Mouse (Mus musculus): ENCODE results near the gene Psmd13.
A peak's percentile ranks its signal among the peaks of the same experiment; 100 is the strongest.
"Not testable (repeated sequence)": the region's sequence is repeated elsewhere in the genome, so short reads cannot be mapped to it uniquely, and the experiment has no call there.

Psmd13 gene

DNA sequence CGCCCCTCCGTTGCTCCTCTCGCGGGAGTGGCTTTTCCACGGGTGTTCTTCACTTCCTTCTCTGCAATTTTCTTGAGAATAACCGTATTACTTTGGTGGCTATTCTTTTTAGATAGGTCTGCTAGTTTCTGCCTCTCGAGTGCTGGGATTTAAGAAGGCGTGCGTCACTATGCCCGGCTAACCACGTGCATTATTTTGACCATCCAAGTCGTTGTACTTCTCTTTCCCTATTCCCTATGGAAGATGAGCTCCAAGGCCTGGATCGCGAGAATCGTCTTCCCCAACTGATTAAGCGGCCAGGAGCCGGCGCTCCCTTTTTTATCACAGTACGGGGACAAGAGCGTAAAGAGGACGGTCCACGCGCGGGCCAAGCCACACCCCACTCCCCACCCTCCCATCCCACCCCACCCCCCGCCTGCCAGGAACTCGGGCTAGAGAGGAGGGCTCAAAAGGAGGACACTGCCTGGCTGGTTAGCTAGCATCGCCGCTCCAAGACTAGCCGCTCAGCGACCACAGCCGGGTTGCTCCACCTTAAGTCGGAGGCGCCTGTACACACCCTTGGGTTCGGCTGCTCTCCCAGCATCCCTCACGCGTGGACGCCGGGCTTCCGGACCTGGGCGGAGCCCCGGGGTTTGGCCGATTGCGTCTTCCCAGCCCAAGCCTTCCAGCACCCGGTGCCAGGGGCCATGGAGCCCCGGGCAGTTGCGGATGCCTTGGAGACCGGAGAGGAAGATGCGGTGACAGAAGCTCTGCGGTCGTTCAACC, 24.8 kb upstream of the Psmd13 start, which contains the start of gene Ric8a:
TSS of gene Ric8a (plus strand) at position 173 of the 765 bp plus-strand sequence.
- DNase-seq (ENCODE audit: low read depth, low spot score), result peak; percentile 88

DNA sequence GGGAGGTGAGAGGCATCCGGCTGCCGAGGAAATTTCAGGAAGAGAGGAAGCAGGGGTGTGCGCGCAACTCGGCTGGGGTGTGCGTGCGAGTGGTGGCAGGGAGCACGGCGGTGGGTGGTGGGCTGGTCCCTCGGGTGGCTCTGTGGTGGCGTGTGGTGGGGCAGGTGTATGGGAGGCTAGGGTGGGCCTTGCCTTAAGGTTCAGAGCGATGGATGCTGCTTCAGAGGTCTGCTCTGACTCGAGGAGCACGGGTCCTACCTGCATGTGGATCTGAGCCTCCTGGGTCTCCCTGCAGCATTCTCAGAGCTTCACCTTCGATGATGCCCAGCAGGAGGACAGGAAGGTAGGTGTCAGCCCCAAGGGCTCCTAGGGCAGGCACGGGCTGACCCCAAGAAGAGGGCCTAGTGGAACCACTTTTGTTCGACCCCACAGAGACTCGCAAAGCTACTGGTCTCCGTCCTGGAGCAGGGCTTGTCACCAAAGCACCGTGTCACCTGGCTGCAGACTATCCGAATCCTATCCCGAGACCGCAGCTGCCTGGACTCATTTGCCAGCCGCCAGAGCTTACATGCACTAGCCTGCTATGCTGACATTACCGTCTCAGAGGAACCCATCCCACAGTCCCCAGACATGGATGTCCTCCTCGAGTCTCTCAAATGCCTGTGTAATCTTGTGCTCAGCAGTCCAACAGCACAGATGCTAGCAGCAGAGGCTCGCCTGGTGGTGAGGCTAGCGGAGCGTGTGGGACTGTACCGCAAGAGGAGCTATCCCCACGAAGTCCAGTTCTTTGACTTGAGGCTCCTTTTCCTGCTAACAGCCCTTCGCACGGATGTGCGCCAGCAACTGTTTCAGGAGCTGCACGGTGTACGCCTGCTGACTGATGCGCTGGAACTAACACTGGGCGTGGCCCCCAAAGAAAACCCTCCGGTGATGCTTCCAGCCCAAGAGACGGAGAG, 23.9 kb upstream of the Psmd13 start, which contains the start of gene Bet1l:
TSS of gene Bet1l (minus strand) at position 28 of the 956 bp plus-strand sequence.
- no peak for DNase-seq (ENCODE audit: low read depth, low spot score)

- no peak for DNase-seq (ENCODE audit: low read depth, low spot score)
Observed at GRCm38 (mm10) chr7:140858746-140859145, 23.0 kb upstream of the Psmd13 start.

- DNase-seq (ENCODE audit: low read depth, low spot score), result no peak
Observed at GRCm38 (mm10) chr7:140859997-140860396, 21.8 kb upstream of the Psmd13 start.

DNA sequence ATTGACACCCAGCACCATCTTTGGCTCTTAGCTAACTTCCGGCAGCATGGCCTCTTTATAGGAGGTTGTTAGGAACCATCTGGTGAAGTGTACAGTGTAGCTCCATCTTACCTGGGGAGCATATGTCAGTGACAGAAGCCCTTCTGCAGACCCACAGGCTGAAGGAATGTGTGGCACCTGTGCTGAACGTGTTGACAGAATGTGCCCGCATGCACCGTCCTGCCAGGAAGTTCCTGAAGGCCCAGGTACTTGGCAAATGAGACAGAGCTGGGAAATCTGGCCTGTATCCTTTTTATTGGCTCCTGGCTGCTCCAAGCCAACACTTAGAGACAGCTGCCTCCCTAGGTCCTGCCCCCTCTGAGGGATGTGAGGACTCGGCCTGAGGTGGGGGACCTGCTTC, 21.0 kb upstream of the Psmd13 start:
- no peak for DNase-seq (ENCODE audit: low read depth, low spot score)

DNA sequence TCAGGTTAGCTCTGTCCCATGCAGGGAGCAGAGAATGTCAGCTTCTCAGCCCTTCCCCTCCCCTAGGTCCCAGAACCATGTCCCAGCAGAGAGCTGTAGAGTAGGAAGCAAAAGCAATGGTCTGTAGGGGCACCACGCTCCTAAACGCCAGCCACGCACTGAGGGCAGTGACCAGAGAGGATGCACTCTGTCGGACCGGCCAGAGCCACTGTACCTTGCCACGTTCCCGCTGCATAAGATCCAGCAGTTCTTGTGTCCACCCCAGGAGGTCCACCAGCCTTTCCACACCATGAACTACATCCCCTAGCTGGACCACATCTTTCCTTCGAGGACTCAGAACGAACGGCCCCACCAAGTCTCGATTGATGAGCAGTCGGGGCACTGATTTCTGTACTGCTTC, 17.0 kb upstream of the Psmd13 start:
- DNase-seq (ENCODE audit: low read depth, low spot score), result no peak

- DNase-seq (ENCODE audit: low read depth, low spot score), result no peak
Observed at GRCm38 (mm10) chr7:140874224-140874623, 7.5 kb upstream of the Psmd13 start.

DNA sequence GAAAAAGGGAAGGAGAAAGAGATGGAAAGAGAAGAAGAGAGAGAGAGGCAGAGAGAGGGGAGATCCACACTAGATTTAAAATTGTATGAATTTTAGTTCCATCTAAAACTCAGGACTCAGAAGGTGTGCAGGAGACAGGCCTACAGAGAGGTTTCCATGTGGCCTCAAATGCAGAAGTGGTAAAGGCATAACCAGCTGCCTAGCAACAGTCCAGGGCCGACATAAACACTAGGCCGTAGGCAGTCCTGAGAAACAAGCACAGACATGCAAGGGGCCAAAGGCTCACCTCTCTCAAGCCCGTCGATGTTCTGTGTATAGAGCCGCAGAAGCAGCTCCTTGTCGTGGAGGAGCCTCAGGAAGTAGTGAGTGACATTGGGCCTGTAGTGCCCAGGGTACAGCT, 4.4 kb upstream of the Psmd13 start:
- no peak for DNase-seq (ENCODE audit: low read depth, low spot score)

GRCm38 (mm10) chr7:140879355-140879754, 2.4 kb upstream of the Psmd13 start:
- no peak for DNase-seq (ENCODE audit: low read depth, low spot score)

GRCm38 (mm10) chr7:140880419-140880818, 1.3 kb upstream of the Psmd13 start:
- no peak for DNase-seq (ENCODE audit: low read depth, low spot score)

- no peak for DNase-seq (ENCODE audit: low read depth, low spot score)
Observed at GRCm38 (mm10) chr7:140880865-140881515, 778 bp upstream of the Psmd13 start.

DNA sequence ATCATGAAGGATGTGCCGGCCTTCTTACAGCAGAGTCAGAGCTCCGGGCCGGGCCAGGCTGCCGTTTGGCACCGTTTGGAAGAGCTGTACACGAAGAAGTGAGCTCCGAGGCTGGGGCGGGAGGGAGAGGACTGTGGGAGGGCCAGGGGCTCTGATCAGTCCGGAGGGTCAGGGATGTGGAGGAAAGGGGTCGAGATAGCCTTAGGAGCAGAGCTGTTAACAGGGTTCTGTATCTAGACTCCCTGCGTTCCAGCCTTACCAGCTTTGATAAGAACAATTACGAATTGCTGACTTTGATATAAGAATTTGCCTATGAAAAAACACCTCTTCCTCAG, 668 bp downstream of the Psmd13 start:
- no peak for DNase-seq (ENCODE audit: low read depth, low spot score)

GRCm38 (mm10) chr7:140890636-140891035, 8.9 kb downstream of the Psmd13 start:
- not testable (repeated sequence) for DNase-seq (ENCODE audit: low read depth, low spot score)

DNA sequence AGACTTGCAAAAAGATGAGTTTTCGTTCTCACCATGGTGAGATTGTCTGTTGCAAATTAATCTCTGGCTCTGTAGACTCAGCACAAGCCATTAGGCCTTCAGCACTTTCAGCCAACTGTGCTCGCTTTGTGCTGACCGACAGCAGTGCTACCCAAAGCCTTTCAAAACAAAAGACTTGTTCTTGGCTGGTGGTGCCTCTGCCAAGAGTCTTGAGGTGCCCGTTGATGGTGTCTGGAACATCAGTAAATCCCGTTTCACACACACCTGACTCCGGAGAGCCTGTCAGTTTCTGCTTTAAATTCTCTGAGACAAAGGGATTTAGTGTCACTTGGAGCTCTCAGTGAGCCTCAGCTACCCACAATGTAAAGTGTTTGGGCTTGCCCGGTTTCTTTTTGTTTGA, 12.3 kb downstream of the Psmd13 start:
- DNase-seq (ENCODE audit: low read depth, low spot score), result no peak

- no peak for DNase-seq (ENCODE audit: low read depth, low spot score)
Observed at GRCm38 (mm10) chr7:140894611-140895010, 12.8 kb downstream of the Psmd13 start.

- no peak for DNase-seq (ENCODE audit: low read depth, low spot score)
Observed at GRCm38 (mm10) chr7:140897863-140898262, 16.1 kb downstream of the Psmd13 start.

GRCm38 (mm10) chr7:140899121-140899520, 17.4 kb downstream of the Psmd13 start:
- DNase-seq (ENCODE audit: low read depth, low spot score), result no peak

GRCm38 (mm10) chr7:140900220-140900619, 18.5 kb downstream of the Psmd13 start, which contains the start of gene Cox8b:
Gene Cox8b, minus strand, starts transcription at chr7:140900446.
- DNase-seq (ENCODE audit: low read depth, low spot score), result peak; percentile 94

- peak; percentile 70 for DNase-seq (ENCODE audit: low read depth, low spot score)
Observed at GRCm38 (mm10) chr7:140902036-140902875, 20.5 kb downstream of the Psmd13 start.

GRCm38 (mm10) chr7:140903212-140903611, 21.4 kb downstream of the Psmd13 start:
- DNase-seq (ENCODE audit: low read depth, low spot score), result peak; percentile 66

DNA sequence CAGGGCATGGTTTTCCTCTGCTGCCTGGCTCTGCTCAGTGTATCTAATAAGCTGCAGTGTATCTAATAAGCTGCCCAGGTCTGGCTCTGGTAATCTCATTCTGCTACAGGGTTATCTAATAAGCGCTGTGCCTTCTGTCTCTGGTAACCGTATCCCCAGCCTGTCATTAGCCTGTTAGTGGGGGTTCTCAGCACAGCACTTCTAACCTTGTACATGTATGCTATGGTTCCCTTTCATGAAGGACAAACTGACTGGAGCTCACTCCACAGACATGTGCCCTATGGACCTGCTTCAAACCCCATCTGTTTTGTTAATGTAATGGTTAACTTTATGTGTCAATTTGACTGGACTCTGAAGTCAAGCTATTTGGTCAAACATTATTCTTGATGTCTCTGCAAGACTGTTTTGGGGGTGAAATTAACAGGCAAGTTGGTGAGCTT, 23.9 kb downstream of the Psmd13 start:
- DNase-seq (ENCODE audit: low read depth, low spot score), result no peak

Measured in skeletal muscle tissue, adult 2 months (tissue).